Mouse (Mus musculus) lung, postnatal 36 days (tissue): ENCODE results near the gene Kri1.
A peak's percentile ranks its signal among the peaks of the same experiment; 100 is the strongest.
"Not testable (repeated sequence)": the region's sequence is repeated elsewhere in the genome, so short reads cannot be mapped to it uniquely, and the experiment has no call there.

ENCODE experiments used
- DNase-seq: peaks from one replicate; pipeline ENCODE4 v3.0.0; 2022; ENCODE audit warnings: mixed read lengths

Gene Kri1

GRCm38 (mm10) chr9:21314367-21315140 is 26.8 kb upstream of the Kri1 start:
- no peak for DNase-seq

- peak; percentile 92 for DNase-seq
These were observed 25.6 kb upstream of the Kri1 start for GRCm38 (mm10) chr9:21313394-21313793.

- DNase-seq, result peak; percentile 76
These were observed 24.4 kb upstream of the Kri1 start, which contains the start of gene Ap1m2 for GRCm38 (mm10) chr9:21312134-21312533. TSS of gene Ap1m2 (minus strand) at chr9:21312337.

- no peak for DNase-seq
These were observed 23.9 kb upstream of the Kri1 start for GRCm38 (mm10) chr9:21311695-21312094.

GRCm38 (mm10) chr9:21309150-21309741 is 21.5 kb upstream of the Kri1 start:
- peak; percentile 56 for DNase-seq

GRCm38 (mm10) chr9:21305065-21305464 is 17.3 kb upstream of the Kri1 start:
- DNase-seq, result no peak

GRCm38 (mm10) chr9:21299014-21299413 is 11.2 kb upstream of the Kri1 start:
- no peak for DNase-seq

GRCm38 (mm10) chr9:21292271-21292670 is 4.5 kb upstream of the Kri1 start:
- DNase-seq, result no peak

- not testable (repeated sequence) for DNase-seq
These were observed 4.1 kb upstream of the Kri1 start for GRCm38 (mm10) chr9:21291868-21292267.

GRCm38 (mm10) chr9:21291022-21291787 is 3.4 kb upstream of the Kri1 start, which contains the start of gene Cdkn2d:
TSS of gene Cdkn2d (minus strand) at chr9:21291407.
- peak; percentile 100 for DNase-seq

GRCm38 (mm10) chr9:21290589-21290988 is 2.8 kb upstream of the Kri1 start:
- no peak for DNase-seq

- no peak for DNase-seq
These were observed 1.5 kb upstream of the Kri1 start for GRCm38 (mm10) chr9:21289337-21289671.

- DNase-seq, result peak; percentile 37
These were observed 901 bp upstream of the Kri1 start for GRCm38 (mm10) chr9:21288404-21289336.

GRCm38 (mm10) chr9:21286753-21287152 is 1.0 kb downstream of the Kri1 start:
- DNase-seq, result no peak

- DNase-seq, result no peak
These were observed 3.8 kb downstream of the Kri1 start for GRCm38 (mm10) chr9:21283994-21284393.

- DNase-seq, result no peak
These were observed 4.2 kb downstream of the Kri1 start for GRCm38 (mm10) chr9:21283591-21283990.

- no peak for DNase-seq
These were observed 10.0 kb downstream of the Kri1 start for GRCm38 (mm10) chr9:21277776-21278175.

- no peak for DNase-seq
These were observed 11.5 kb downstream of the Kri1 start for GRCm38 (mm10) chr9:21276307-21276706.

- no peak for DNase-seq
These were observed 12.0 kb downstream of the Kri1 start for GRCm38 (mm10) chr9:21275727-21276126.

GRCm38 (mm10) chr9:21275013-21275710 is 12.6 kb downstream of the Kri1 start:
- DNase-seq, result no peak

GRCm38 (mm10) chr9:21274336-21274735 is 13.4 kb downstream of the Kri1 start:
- no peak for DNase-seq
